In genomic region chr11:120824787-120825288, GRCm38 (mm10) we compare ENCODE assay signal across 8 mouse cellular contexts. TPM values are rescaled to one million over a fixed set of nuclear protein-coding genes. Genes with fewer than 3 reads are reported as not detected.
DNase-seq lines count a peak whose midpoint lies in the region; ATAC-seq and TF ChIP-seq lines count a peak whose summit lies in the region.

No protein-coding gene starts in this region.

- no peak for TF ChIP-seq CTCF in testis, adult 2 months (IDR thresholded peaks at IDR 0.05; ENCODE audit: control insufficient read depth, insufficient read depth, insufficient replicate concordance, low read depth, low read length)

- WGBS in limb, embryonic 14.5 days = under 1% methylated on average over 18 of the region's 21 CpGs
- under 1% methylated on average over 21 of the region's 21 CpGs for WGBS in stomach, embryonic 16.5 days

- H3K4me1 ChIP-seq in testis, adult 2 months (ENCODE audit: control insufficient read depth, insufficient read depth, low read length) = peaks cover 18% of the 10 kb centered on the region
- H3K4me1 ChIP-seq in limb, embryonic 14.5 days (ENCODE audit: control insufficient read depth, insufficient read depth, low read length) = peaks cover 23% of the 10 kb centered on the region
- H3K4me1 ChIP-seq in stomach, embryonic 16.5 days (ENCODE audit: control insufficient read depth, insufficient read depth, low read length) = peaks cover 24% of the 10 kb centered on the region

- peak overlapping the region; percentile 97 for H3K27ac ChIP-seq in testis, adult 2 months (ENCODE audit: control insufficient read depth, insufficient read depth, low read depth, low read length)
- H3K27ac ChIP-seq in limb, embryonic 14.5 days (replicated peaks; ENCODE audit: low read depth, low read length) = peak overlapping the region; percentile 98
- peak overlapping the region; percentile 95 for H3K27ac ChIP-seq in stomach, embryonic 16.5 days (ENCODE audit: low read length)

- DNase-seq in embryo, embryonic 10.5 days (ENCODE audit: low spot score) = peak; percentile 88
- no peak for DNase-seq in embryo, embryonic 9.5 days (ENCODE audit: extremely low spot score)
- no peak for DNase-seq in testis, postnatal 10 days (ENCODE audit: low spot score)
- DNase-seq in limb, embryonic 14.5 days (ENCODE audit: low spot score) = no peak
- no peak for DNase-seq in thymus, postnatal 4 days
- no peak for DNase-seq in gastrocnemius, adult 8-10 months (ENCODE audit: low spot score in 2 of 2)

- no peak for TF ChIP-seq POLR2A in testis, adult 2 months (IDR thresholded peaks at IDR 0.05; ENCODE audit: control insufficient read depth, low read depth, low read length)
- no peak for TF ChIP-seq POLR2A in limb, embryonic 14.5 days (IDR thresholded peaks at IDR 0.05; ENCODE audit: borderline replicate concordance, extremely low read depth, insufficient read depth, insufficient read length)

- no peaks in the 10 kb centered on the region for H3K9me3 ChIP-seq in limb, embryonic 14.5 days (ENCODE audit: control insufficient read depth, low read length)
- no peaks in the 10 kb centered on the region for H3K9me3 ChIP-seq in stomach, embryonic 16.5 days (replicated peaks; ENCODE audit: control insufficient read depth, low read length)

- ATAC-seq in limb, embryonic 14.5 days (ENCODE audit: low FRiP score, low read depth) = peak; percentile 66
- ATAC-seq in stomach, embryonic 16.5 days (ENCODE audit: insufficient read depth, low FRiP score) = peak; percentile 38

- no peaks in the 10 kb centered on the region for H3K36me3 ChIP-seq in testis, adult 2 months (ENCODE audit: control insufficient read depth, insufficient read depth, low read length)
- peaks cover 21% of the 10 kb centered on the region for H3K36me3 ChIP-seq in limb, embryonic 14.5 days (ENCODE audit: control insufficient read depth, insufficient read depth, low read length)
- peaks cover 9% of the 10 kb centered on the region; the same call in 1 of the 2 replicates for H3K36me3 ChIP-seq in stomach, embryonic 16.5 days (ENCODE audit: control insufficient read depth, insufficient read depth, low read length)

- H3K9ac ChIP-seq in limb, embryonic 14.5 days (ENCODE audit: low read depth, low read length, severe bottlenecking) = peak overlapping the region; percentile 89
- peak overlapping the region; percentile 94 for H3K9ac ChIP-seq in stomach, embryonic 16.5 days (ENCODE audit: low read length)

- H3K4me3 ChIP-seq in testis, adult 2 months (ENCODE audit: control insufficient read depth, low read depth, low read length) = peak overlapping the region; percentile 83
- peak overlapping the region; percentile 89 for H3K4me3 ChIP-seq in limb, embryonic 14.5 days (replicated peaks; ENCODE audit: low read length)
- peak overlapping the region; percentile 78 for H3K4me3 ChIP-seq in stomach, embryonic 16.5 days (replicated peaks; ENCODE audit: low read length)

- peak overlapping the region; percentile 72 for H3K4me2 ChIP-seq in limb, embryonic 14.5 days (replicated peaks; ENCODE audit: low read depth, low read length, severe bottlenecking)
- H3K4me2 ChIP-seq in stomach, embryonic 16.5 days (ENCODE audit: low read depth, low read length) = peak overlapping the region; percentile 98

- no peaks in the 10 kb centered on the region for H3K27me3 ChIP-seq in testis, adult 2 months (ENCODE audit: control insufficient read depth, insufficient read depth, low read length)
- H3K27me3 ChIP-seq in limb, embryonic 14.5 days (ENCODE audit: control insufficient read depth, insufficient read depth, low read length) = no peaks in the 10 kb centered on the region
- no peaks in the 10 kb centered on the region for H3K27me3 ChIP-seq in stomach, embryonic 16.5 days (ENCODE audit: control insufficient read depth, insufficient read depth, low read length)

RNA-seq across cellular contexts. Expression of gene Fasn, which starts 0.5 kb away (rescaled TPM):
- polyA plus RNA-seq in testis, adult 2 months (2012; rRNA removed) = 71.2 and 72.1 TPM in 2 replicates
- polyA plus RNA-seq in limb, embryonic 14.5 days (2012; rRNA removed) = 187 and 282 TPM in 2 replicates
- polyA plus RNA-seq in limb, embryonic 14.5 days (2014; fragmentation: Nextera tagmentation; extraction: Ambion mirVana) = 81.9 and 86.7 TPM in 2 replicates
- polyA plus RNA-seq in stomach, embryonic 16.5 days (2015; fragmentation: Nextera tagmentation; extraction: Ambion mirVana) = 51.9 and 55.3 TPM in 2 replicates
- 10 to 100 TPM in 2 of 4 experiments, 1 to 10 TPM in 2; 8.4 to 12.2 (median 9.4) TPM for total RNA-seq in gastrocnemius, adult 8-10 months (2022)

RNA-seq across cellular contexts. Expression of gene Dus1l, which starts 28.6 kb away (rescaled TPM):
- 51.1 and 51.7 TPM in 2 replicates for polyA plus RNA-seq in testis, adult 2 months (2012; rRNA removed)
- polyA plus RNA-seq in limb, embryonic 14.5 days (2012; rRNA removed) = 55.3 and 55.8 TPM in 2 replicates
- 60.2 and 63.4 TPM in 2 replicates for polyA plus RNA-seq in limb, embryonic 14.5 days (2014; fragmentation: Nextera tagmentation; extraction: Ambion mirVana)
- 60.6 and 69.3 TPM in 2 replicates for polyA plus RNA-seq in stomach, embryonic 16.5 days (2015; fragmentation: Nextera tagmentation; extraction: Ambion mirVana)
- 10 to 100 TPM; 29.0 to 36.8 (median 35.0) TPM for total RNA-seq in gastrocnemius, adult 8-10 months (2022)

RNA-seq across cellular contexts. Expression of gene Gps1, which starts 40.8 kb away (rescaled TPM):
- polyA plus RNA-seq in testis, adult 2 months (2012; rRNA removed) = 233 and 245 TPM in 2 replicates
- polyA plus RNA-seq in limb, embryonic 14.5 days (2012; rRNA removed) = 236 and 273 TPM in 2 replicates
- polyA plus RNA-seq in limb, embryonic 14.5 days (2014; fragmentation: Nextera tagmentation; extraction: Ambion mirVana) = 248 and 249 TPM in 2 replicates
- polyA plus RNA-seq in stomach, embryonic 16.5 days (2015; fragmentation: Nextera tagmentation; extraction: Ambion mirVana) = 166 and 167 TPM in 2 replicates
- total RNA-seq in gastrocnemius, adult 8-10 months (2022) = 10 to 100 TPM; 65.4 to 71.6 (median 69.3) TPM

RNA-seq across cellular contexts. Expression of gene Rfng, which starts 40.8 kb away (rescaled TPM):
- 11.1 and 11.3 TPM in 2 replicates for polyA plus RNA-seq in testis, adult 2 months (2012; rRNA removed)
- polyA plus RNA-seq in limb, embryonic 14.5 days (2012; rRNA removed) = 61.0 and 79.7 TPM in 2 replicates
- 36.8 and 39.0 TPM in 2 replicates for polyA plus RNA-seq in limb, embryonic 14.5 days (2014; fragmentation: Nextera tagmentation; extraction: Ambion mirVana)
- polyA plus RNA-seq in stomach, embryonic 16.5 days (2015; fragmentation: Nextera tagmentation; extraction: Ambion mirVana) = 41.1 and 43.8 TPM in 2 replicates
- total RNA-seq in gastrocnemius, adult 8-10 months (2022) = 10 to 100 TPM; 10.8 to 13.6 (median 13.1) TPM
